Mouse (Mus musculus): ENCODE results near the gene Csde1. TPM values are rescaled to one million over a fixed set of nuclear protein-coding genes. Genes with fewer than 3 reads are reported as not detected.

The Csde1 gene
- 291 and 302 TPM in 2 replicates for polyA plus RNA-seq (2015; fragmentation: Nextera tagmentation; extraction: Ambion mirVana)

DNA sequence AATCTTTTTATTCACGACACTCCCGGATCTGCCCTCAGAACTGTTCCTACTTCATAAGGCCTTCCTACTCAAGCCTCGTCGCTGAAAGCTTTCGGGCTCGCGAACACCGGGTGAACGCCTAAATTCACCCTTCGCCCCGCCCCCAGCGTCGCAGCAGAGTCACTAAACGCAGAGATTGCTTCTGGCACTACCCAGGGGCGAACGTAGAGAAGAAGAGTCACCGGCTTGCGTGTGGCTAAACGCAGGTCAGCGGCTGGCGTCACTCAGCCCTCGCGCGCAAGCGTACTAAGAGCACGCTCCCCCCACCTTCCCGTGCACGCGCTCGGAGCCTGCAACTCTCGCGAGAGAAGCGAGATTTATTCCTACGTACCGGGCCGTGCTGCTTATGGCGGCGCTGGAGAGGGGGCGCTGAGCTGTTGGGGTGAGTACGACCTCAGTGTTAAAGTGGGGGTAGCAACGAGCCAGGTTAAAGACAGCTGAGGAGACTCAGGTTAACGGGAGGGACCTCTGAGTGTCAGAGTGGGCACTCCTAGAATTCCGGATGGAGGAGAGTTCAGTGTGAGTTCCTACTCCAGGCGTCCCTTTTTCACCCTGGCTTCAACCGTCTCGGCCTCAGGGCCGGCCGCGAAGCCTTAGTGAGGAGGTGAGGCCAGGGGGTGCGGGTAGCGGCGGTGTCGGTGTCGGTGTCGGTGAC lies at the start of gene Csde1:
Gene Csde1 (plus strand): TSS at position 178 of the 694 bp plus-strand sequence.
- H3K4me3 ChIP-seq (replicated peaks): peak within 1 kb of the TSS; percentile 99
- H3K4me1 ChIP-seq: no peaks in the 10 kb centered on the region
- peak within 1 kb of the TSS; percentile 99 for H3K9ac ChIP-seq
- WGBS: under 1% methylated on average over 55 of the region's 55 CpGs
- peak within 1 kb of the TSS; percentile 98 for H3K27ac ChIP-seq
- no peaks in the 10 kb centered on the region for H3K9me3 ChIP-seq
- peak; percentile 94 for ATAC-seq (ENCODE audit: insufficient read depth, low FRiP score, low read depth)
- no peaks in the 10 kb centered on the region for H3K27me3 ChIP-seq (replicated peaks)
- peak within 1 kb of the TSS; percentile 61 for H3K4me2 ChIP-seq
- H3K36me3 ChIP-seq: no peaks in the 10 kb centered on the region

DNA sequence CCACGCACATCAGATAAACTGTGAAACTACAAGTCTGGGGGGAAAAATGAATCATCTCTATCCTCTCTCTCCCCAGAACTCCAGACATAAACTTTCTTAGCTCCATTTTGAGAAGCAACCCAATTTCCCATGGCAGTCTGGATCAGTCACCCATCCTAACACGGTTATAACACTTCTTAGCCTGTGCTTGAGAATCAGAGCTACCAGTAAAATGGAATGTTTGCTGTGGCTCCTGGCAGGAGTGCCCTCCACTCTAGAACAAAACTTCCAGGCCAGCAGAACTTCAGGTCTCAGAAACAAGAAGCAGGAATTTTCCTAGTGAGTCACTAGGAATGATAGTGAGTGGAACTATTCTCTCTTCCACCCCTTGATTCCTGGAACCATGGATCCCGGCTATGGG lies 49.7 kb upstream of the Csde1 start:
- H3K4me3 ChIP-seq (replicated peaks): no peak overlapping the region
- H3K4me2 ChIP-seq: no peak overlapping the region
- no peaks in the 10 kb centered on the region for H3K27me3 ChIP-seq (replicated peaks)
- no peaks in the 10 kb centered on the region for H3K4me1 ChIP-seq
- H3K9me3 ChIP-seq: no peaks in the 10 kb centered on the region
- ATAC-seq (ENCODE audit: insufficient read depth, low FRiP score, low read depth): no peak
- no peak overlapping the region for H3K27ac ChIP-seq
- H3K36me3 ChIP-seq: no peaks in the 10 kb centered on the region
- WGBS: 64% methylated on average over 3 of the region's 3 CpGs
- H3K9ac ChIP-seq: no peak overlapping the region

DNA sequence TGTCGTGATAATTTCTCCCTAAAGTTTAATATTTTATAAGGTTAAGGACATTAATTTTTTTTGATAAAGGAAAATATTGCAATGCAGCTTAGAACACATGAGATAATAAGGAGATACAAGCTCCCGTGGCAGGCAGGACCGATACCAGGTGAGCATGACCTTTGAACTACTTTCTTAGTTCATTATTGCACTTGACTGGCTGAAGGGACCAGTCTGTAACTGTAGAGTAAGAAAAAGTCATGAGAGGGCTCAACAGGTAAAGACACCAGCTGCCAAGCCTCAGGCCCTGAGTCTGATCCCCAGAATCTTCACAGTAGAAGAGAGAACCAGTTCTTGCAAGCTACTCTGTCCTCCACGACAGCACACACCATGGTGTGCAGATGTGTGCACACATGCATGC lies 43.3 kb upstream of the Csde1 start:
- Histone ChIP-seq H3K4me1 (no peaks in the 10 kb centered on the region), H3K4me3 (replicated peaks) (no peak overlapping the region), H3K9ac (no peak overlapping the region), H3K27me3 (replicated peaks) (no peaks in the 10 kb centered on the region), H3K9me3 (no peaks in the 10 kb centered on the region), H3K36me3 (no peaks in the 10 kb centered on the region), H3K27ac (no peak overlapping the region), H3K4me2 (no peak overlapping the region)
- 68% methylated on average over 4 of the region's 4 CpGs for WGBS
- ATAC-seq (ENCODE audit: insufficient read depth, low FRiP score, low read depth): no peak

DNA sequence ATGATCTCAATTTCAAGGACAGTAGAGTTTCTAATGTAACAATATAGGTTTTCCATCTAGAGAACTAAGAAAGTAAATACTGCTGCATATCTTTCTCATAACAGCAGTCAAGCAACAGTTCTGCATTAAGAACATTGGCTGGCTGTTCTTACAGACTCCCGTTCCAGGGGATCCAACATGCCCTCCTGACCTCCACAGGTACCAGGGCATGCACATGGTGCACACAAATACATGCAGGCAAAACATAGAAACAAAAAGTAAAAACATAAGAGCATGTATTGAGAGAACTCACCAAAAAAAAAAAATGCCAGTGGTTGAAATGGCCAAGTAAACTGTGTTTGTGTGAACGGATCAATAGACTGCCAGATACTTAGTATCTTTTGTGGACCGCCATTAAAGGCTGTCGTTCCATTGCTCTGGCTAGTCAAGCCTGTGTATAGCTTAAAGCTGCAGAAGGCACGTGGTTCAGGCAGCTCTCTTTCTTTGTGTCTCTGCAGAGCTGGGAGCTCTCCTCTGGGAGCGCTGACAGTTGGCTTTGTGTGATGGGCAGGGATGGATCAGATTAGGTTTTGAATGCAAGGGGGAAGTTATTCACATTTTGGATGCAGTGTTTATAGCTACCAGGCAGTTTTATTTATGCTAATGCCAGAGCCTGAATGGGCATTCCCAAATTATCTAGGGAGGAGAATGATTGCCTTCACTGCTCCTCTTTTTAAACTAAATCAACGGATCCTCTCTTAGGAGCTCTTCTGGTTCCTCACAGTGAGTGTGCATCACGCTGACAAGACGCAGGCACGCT lies 40.5 kb upstream of the Csde1 start:
- no peak overlapping the region for H3K9ac ChIP-seq
- WGBS: 29% methylated on average over 10 of the region's 10 CpGs
- H3K27me3 ChIP-seq (replicated peaks): no peaks in the 10 kb centered on the region
- H3K27ac ChIP-seq: no peak overlapping the region
- no peaks in the 10 kb centered on the region for H3K9me3 ChIP-seq
- no peak overlapping the region for H3K4me3 ChIP-seq (replicated peaks)
- no peak for ATAC-seq (ENCODE audit: insufficient read depth, low FRiP score, low read depth)
- H3K4me1 ChIP-seq: no peaks in the 10 kb centered on the region
- no peaks in the 10 kb centered on the region for H3K36me3 ChIP-seq
- no peak overlapping the region for H3K4me2 ChIP-seq

DNA sequence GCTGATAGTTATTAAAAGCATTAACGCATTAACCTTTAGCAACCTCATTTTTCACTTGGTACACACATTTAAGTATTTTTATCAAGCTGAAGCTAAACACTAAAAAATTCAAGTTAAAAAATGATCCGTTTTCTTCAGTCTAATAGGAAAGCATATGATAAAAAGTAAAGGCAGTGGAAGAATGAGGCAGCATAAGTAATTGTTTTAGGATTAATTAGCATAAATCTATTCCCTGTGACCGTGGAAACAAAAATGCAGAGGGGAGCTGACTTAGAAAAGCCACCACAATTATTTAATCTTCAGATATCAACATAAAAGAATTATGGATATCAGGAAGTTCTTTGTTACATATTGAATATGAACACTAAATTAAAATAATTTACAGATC lies 39.9 kb upstream of the Csde1 start:
- no peak for ATAC-seq (ENCODE audit: insufficient read depth, low FRiP score, low read depth)
- Histone ChIP-seq H3K4me2 (no peak overlapping the region), H3K27ac (no peak overlapping the region), H3K27me3 (replicated peaks) (no peaks in the 10 kb centered on the region), H3K9me3 (no peaks in the 10 kb centered on the region), H3K36me3 (no peaks in the 10 kb centered on the region), H3K4me1 (no peaks in the 10 kb centered on the region), H3K4me3 (replicated peaks) (no peak overlapping the region), H3K9ac (no peak overlapping the region)
- 38% methylated on average over 3 of the region's 3 CpGs for WGBS

DNA sequence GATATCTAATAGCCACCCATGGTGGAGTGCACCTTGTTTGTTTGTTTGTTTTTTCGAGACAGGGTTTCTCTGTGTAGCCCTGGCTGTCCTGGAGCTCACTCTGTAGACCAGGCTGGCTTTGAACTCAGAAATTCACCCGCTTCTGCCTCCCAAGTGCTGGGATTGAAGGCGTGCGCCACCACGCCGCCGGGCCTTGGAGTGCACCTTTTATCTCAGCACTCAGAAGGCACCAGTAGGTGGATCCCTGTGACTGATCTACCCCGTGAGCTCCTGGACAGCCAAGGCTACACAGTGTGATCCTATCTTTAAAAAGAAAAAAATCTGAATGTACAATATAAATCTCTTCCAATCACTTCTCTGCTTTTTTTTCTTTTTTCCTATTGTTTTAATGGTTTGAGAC lies 29.2 kb upstream of the Csde1 start:
- no peaks in the 10 kb centered on the region for H3K9me3 ChIP-seq
- no peaks in the 10 kb centered on the region for H3K36me3 ChIP-seq
- H3K4me1 ChIP-seq: no peaks in the 10 kb centered on the region
- H3K4me3 ChIP-seq (replicated peaks): no peak overlapping the region
- H3K4me2 ChIP-seq: no peak overlapping the region
- no peaks in the 10 kb centered on the region for H3K27me3 ChIP-seq (replicated peaks)
- 68% methylated on average over 8 of the region's 8 CpGs for WGBS
- no peak overlapping the region for H3K9ac ChIP-seq
- ATAC-seq (ENCODE audit: insufficient read depth, low FRiP score, low read depth): no peak
- H3K27ac ChIP-seq: no peak overlapping the region

DNA sequence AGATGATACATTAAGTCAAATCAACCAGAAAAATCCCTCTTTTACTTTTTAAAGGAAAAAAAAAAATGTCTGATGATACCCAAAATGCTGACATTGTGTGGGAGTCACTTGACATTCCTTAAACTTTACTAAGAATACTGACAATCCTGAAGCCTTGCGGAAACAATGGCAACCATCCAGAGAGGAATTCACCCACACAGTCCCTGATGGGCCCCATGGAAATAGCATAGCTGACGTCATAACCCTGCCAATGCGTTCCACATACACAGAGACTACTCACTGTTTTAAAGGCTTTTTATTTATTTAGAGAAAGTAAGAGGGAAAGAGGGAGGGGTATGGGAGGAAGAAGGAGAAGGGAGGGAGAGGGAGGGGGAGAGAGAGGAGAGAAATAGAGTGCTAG lies 27.3 kb upstream of the Csde1 start:
- Histone ChIP-seq H3K9me3 (no peaks in the 10 kb centered on the region), H3K4me1 (0 out of 2 replicates have a peak, but pooled peaks cover 8% of the 10 kb centered on the region), H3K4me2 (no peak overlapping the region), H3K27ac (no peak overlapping the region), H3K4me3 (replicated peaks) (no peak overlapping the region), H3K36me3 (no peaks in the 10 kb centered on the region), H3K27me3 (replicated peaks) (no peaks in the 10 kb centered on the region), H3K9ac (no peak overlapping the region)
- ATAC-seq (ENCODE audit: insufficient read depth, low FRiP score, low read depth): no peak
- WGBS: 24% methylated on average over 3 of the region's 3 CpGs

DNA sequence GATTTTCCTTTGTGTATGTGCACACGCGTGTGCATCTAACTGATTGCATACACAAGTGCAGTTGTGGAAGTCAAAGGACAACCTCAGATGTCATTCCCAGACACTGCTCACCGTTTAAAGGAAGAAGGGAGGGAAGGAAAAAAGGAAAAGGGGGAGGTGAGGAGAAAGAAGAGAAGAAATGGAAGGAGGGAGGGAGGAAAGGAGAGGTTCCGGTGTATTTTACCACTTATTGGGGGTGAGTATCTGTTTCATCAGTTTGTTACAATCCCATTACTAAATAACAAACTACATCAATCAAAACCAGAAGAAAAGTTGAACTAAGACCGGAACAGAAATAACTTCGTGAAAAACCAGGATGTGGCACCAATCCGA lies 25.0 kb upstream of the Csde1 start:
- no peaks in the 10 kb centered on the region for H3K9me3 ChIP-seq
- peaks cover 13% of the 10 kb centered on the region for H3K36me3 ChIP-seq
- H3K9ac ChIP-seq: no peak overlapping the region
- no peaks in the 10 kb centered on the region for H3K27me3 ChIP-seq (replicated peaks)
- peak overlapping the region; percentile 96; the same call in 1 of the 2 replicates for H3K27ac ChIP-seq
- H3K4me1 ChIP-seq: 0 out of 2 replicates have a peak, but pooled peaks cover 8% of the 10 kb centered on the region
- peak overlapping the region; percentile 57 for H3K4me2 ChIP-seq
- no peak for ATAC-seq (ENCODE audit: insufficient read depth, low FRiP score, low read depth)
- 46% methylated on average over 7 of the region's 7 CpGs for WGBS
- peak overlapping the region; percentile 80 for H3K4me3 ChIP-seq (replicated peaks)

DNA sequence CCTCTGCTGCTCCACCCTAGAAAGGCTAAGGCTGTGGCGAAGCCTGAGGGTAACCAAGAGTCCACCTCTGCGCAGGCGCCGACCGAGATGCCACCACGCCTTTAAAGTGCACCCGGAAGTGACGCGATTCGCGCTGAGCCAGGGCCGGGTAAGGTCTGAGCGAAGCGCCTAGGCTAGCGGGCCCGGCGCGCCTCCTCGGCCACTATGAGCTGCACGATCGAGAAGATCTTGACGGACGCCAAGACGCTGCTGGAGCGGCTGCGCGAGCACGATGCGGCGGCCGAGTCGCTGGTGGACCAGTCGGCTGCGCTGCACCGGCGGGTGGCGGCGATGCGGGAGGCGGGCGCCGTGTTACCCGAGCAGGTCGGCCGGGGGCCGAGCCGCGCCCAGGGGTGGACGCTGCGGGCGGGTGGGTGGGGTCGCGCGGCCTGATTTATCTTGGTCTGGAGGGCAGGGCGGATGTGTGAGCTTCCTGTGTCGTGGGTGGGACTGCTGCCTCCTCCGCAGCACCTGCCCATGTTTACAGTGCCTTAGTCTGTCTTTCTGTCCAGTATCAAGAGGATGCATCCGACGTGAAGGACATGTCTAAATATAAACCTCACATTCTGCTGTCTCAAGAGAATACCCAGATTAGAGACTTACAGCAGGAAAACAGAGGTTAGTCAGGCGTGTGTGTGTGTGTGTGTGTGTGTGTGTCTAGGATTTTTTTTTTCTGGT lies 24.5 kb upstream of the Csde1 start, which contains the start of gene Sike1:
Gene Sike1 (plus strand): TSS at position 104 of the 717 bp plus-strand sequence.
- WGBS: under 1% methylated on average over 60 of the region's 60 CpGs
- Histone ChIP-seq H3K36me3 (peaks cover 17% of the 10 kb centered on the region), H3K27me3 (replicated peaks) (no peaks in the 10 kb centered on the region)

DNA sequence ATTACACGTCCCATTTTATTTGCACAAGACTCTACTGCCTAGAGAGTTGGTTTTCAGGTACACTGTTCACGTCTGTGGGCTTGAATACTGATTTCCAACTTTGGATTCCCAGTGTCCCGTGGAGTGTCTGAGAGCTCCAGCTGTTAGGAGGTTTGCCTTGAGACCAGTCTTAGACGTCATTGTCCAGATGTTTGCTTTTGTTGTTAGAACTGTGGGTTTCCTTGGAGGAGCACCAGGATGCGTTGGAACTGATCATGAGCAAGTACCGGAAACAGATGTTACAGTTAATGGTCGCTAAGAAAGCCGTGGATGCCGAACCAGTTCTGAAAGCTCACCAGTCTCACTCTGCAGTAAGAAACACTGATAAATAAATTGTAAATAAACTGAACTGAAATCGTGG lies 23.2 kb upstream of the Csde1 start:
- Histone ChIP-seq H3K9ac (no peak overlapping the region), H3K27ac (no peak overlapping the region), H3K36me3 (peaks cover 21% of the 10 kb centered on the region), H3K27me3 (replicated peaks) (no peaks in the 10 kb centered on the region), H3K9me3 (no peaks in the 10 kb centered on the region), H3K4me1 (0 out of 2 replicates have a peak, but pooled peaks cover 8% of the 10 kb centered on the region), H3K4me3 (replicated peaks) (no peak overlapping the region; the same call in 1 of the 2 replicates), H3K4me2 (no peak overlapping the region)
- 66% methylated on average over 10 of the region's 10 CpGs for WGBS
- no peak for ATAC-seq (ENCODE audit: insufficient read depth, low FRiP score, low read depth)

More for the DNA sequence above, 24.5 kb upstream of the Csde1 start, which contains the start of gene Sike1:
- Histone ChIP-seq H3K9me3 (no peaks in the 10 kb centered on the region), H3K27ac (peak within 1 kb of the TSS; percentile 96), H3K4me2 (peak within 1 kb of the TSS; percentile 57), H3K4me3 (replicated peaks) (peak within 1 kb of the TSS; percentile 80), H3K4me1 (0 out of 2 replicates have a peak, but pooled peaks cover 8% of the 10 kb centered on the region), H3K9ac (peak within 1 kb of the TSS; percentile 71; the same call in 1 of the 2 replicates)
- ATAC-seq (ENCODE audit: insufficient read depth, low FRiP score, low read depth): peak; percentile 98

DNA sequence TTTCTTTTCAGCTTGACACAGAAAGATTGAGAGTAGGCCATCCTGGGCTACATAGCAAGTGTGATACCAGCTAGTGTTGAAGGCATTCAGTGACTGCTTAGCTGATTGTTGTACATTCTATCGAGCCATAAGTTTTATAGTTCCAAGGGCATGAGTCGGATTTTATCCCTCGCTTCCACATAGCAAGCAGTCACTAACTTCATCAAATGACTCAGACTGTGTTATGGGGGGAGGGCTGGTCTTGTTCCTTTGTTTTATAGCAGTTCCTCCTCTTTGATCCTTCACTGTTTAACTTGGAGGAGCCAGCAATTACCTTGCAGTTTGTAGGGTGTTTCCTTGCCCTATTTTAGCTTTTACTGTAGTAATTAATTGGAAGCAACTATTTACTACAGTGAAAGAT lies 22.6 kb upstream of the Csde1 start:
- 86% methylated on average over 3 of the region's 3 CpGs for WGBS
- H3K9me3 ChIP-seq: no peaks in the 10 kb centered on the region
- no peak overlapping the region for H3K4me2 ChIP-seq
- ATAC-seq (ENCODE audit: insufficient read depth, low FRiP score, low read depth): no peak
- no peak overlapping the region for H3K9ac ChIP-seq
- H3K27me3 ChIP-seq (replicated peaks): no peaks in the 10 kb centered on the region
- H3K4me3 ChIP-seq (replicated peaks): no peak overlapping the region
- peaks cover 24% of the 10 kb centered on the region for H3K36me3 ChIP-seq
- H3K4me1 ChIP-seq: 0 out of 2 replicates have a peak, but pooled peaks cover 8% of the 10 kb centered on the region
- H3K27ac ChIP-seq: no peak overlapping the region

All from stomach, embryonic 15.5 days (tissue).